Mouse (Mus musculus): Measurements from ENCODE around the gene Map3k12.

- no peak for TF ChIP-seq CTCF (IDR thresholded peaks at IDR 0.05; ENCODE audit: low read depth)
- TF ChIP-seq EP300 (IDR thresholded peaks at IDR 0.05; ENCODE audit: low read depth) = no peak
Observed at GRCm38 (mm10) chr15:102528396-102528795, 11.5 kb upstream of the Map3k12 start.

Data from liver, embryonic 14.5 days (tissue).